Mouse (Mus musculus): ENCODE measurements around the gene Mtg2.

The Mtg2 gene

DNA sequence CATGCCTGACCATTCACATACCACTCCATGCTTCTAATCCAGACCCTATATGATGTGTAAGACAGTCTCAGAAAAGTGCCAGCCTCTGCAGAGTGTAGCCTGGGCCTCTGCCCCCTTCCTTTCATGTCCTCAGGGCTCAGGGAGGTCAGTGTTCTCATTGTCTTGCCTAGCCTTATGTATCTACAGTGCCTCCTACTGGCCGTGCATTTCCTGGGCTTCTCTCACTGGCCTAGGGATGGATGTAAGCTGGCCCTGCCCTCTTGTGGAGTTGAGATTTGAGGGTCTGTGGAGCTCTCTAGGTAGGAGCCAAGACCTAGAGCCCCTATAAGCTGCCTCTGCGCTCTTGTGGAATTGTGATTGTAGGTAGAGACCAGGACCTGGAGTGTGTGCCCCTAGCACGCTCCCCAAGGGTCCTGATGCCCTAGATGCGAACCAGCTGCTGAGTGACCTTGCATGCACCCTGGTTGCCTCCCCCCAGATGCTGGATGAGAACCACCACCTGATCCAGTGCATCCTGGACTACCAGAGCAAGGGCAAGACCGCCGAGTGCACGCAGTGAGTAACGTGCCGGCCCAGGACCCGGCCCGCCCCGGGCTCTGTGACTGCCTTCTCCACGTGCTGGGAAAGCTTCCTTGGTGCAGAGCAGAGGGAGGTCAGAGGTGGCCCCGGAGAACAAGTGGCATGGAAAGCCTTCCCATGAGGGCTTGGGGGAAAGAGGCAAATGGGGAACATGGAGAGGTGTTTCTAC, 18.2 kb upstream of the Mtg2 start:
- in situ Hi-C loops (cut with MboI, MseI), result no loop called here

DNA sequence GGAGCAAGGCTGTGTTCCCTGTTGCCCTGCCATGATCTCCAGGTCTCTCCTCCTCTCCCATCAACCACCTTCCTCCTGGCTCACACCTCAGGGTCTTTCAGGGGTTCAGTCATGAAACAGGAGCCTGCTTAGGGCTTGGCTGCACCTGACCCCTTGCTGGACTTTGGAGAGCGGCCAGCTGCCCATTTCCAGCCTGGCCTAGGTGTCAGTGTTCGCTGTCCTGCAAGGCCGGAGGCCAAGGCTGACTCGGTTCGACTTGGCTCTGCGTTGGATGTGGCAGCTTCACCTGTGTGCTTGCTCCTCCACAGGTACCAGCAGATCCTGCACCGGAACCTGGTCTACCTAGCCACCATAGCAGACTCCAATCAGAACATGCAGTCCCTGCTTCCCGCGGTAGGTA, 17.4 kb upstream of the Mtg2 start:
- in situ Hi-C loops (cut with MboI, MseI), result no loop called here

DNA sequence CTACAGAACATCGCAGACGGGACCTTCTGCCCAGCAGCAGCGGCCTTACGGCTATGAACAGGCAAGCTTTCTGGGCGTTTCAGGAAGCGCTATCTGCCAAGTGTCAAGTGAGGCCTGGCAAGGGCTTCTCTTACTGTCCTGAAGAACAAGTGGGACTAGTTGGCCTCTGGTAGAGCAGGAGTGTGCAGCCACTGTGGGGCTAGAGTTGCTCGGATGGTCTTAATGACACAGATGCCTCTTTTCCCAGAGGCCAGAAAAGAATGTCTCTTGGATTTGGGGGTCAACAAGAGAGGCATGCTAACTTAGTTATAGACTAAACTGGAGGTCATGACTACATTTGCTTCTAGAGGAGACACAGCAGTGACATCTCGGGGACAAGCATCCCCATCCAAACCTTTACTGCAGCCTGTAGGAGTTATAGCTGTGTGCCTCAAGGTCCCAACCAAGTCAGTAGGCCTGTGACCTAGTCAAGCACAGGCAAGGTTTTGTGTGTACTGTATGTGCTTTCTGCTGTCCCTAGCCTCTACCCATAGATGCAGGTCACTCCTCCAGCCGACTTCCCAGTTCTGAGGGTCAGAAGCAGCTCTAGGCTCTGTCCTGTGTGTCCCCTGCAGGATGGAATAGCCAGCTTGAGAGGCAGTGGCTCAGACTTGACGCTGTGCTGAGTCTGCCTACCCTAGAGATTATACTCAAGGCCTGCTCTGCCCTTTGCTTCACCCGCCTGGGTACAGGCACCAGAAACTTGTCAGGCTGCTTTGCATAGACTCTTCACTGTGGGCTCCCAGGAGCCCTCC, 6.9 kb upstream of the Mtg2 start:
- in situ Hi-C loops (cut with MboI, MseI), result no loop called here

DNA sequence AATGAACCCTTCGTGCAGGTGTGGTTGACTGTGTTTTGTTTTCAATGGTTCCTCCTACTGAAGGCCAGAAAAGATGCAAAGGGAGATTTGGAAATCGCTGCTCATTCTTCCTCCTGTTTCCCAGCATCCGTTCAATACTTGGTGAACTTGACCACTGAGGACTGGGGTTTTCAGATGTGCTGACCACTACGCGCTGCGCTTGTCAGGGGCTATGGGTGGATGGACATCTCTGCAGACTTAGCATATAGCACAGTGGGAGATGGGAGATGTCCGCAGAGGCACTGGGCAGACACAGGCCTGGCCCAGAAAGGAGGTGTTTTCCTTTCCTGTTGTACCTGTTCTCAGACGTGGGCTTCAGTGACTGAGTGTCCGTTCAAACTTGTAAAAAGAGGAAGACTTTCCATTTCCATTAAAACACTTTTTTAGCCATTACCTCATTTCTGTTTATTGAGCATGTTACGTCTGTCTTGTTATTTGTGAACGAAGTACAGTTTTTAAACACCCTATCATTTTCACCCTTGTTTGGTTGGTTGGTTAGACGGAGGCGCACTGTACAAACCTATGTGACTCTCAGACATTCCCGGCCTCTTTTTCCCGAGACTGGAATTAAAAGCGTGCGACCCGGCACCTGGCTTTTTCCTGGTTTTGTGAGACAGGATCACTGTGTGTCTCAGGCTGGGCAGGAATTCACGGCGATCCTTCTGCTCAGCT, 463 bp upstream of the Mtg2 start:
- in situ Hi-C loops (cut with MboI, MseI), result no loop called here

DNA sequence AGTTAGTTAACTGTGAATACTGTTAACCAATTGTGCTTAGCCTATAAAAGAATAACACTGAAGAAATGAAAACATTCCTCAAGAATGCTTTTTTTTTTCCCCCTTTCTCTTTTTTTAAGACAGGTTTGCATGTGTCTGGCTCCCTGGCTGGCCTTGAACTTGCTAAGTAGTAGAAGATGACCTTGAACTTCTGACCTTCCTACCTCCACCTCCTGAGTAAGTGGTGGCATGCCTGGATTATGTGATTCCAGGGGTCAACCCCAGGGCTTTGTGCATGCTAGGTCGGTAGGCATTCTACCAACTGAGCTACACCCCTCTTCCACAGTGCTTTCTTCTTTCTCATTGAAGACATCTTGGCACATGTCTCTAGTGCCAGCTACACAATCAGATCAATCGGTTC, 1.3 kb downstream of the Mtg2 start:
- in situ Hi-C loops (cut with MboI, MseI), result no loop called here

DNA sequence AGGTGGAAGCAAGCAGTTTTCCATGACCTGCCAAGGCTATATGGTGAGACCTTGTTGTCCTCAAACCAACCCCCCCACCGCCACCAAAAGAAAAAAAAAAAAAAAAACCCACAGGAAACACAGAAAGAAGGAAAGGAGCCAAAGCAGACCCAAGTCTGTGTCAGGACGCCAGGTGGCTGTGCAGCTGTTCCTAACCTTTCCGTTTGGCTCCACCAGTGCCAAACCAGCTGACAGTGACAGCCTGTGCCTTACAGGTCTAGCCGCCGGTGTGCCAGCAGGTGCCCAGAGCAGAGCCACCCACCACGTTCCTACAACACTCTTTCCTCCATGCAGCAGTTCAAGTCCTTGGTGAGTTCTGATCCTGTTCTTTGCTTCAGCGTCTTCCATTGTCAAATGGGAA, 2.5 kb downstream of the Mtg2 start:
- in situ Hi-C loops (cut with MboI, MseI), result no loop called here

DNA sequence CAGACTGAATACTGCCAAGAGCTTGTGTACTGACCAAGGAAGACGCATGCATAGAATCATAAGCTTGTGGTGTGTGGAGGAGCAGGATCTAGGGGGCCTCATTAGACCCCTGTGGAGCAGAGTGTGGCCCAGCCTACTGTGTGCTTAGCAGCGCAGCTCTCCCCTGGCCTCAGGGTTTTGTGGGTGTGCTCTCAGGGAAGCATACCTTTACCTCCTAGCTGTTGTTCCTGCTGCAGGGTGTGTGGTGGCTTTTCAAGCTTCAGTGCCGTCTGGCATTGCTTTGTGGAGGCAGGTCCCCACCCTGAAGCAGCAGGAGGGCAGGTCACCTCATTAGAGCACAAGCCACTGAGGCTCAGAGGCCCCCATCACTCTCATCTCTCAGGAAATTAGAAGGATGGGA, 7.2 kb downstream of the Mtg2 start:
- in situ Hi-C loops (cut with MboI, MseI), result no loop called here

DNA sequence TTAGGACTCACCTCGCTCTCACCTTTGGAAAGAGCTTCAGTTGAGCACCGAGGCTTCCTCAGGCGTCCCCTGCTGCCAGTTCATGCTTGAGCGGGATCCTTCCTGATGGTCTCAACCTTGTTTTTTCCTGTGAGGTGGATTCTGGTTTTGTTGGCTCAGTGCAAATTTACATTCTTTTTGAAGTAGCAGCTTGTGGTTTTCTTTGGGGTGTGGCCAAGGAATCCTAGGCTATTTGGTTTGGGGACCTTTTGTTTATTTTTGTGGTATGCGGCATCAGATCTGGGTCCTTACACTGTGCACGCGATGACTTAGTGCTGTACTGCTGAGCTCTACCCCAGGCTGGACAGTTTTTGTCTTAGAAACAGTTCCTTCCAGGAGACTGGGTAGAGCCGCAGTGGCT, 10.3 kb downstream of the Mtg2 start:
- in situ Hi-C loops (cut with MboI, MseI), result no loop called here

DNA sequence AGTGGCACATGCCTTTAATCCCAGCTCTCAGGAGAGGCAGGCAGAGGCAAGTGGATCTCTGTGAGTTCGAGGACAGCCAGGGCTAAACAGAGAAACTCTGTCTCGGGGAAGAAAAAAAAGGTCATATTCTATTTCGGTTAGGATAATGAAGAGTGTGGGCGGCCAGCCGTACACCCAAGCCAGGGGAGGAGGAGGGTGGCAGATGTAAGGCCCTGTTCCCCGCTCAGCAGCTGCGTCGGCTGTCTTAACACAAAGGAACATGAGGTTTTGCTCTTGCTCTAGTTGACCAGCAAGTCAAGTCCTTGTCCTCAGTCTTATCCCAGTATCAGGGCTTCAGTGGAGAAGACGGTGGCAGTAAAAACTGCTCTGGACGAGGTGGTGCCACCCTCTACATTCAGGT, 12.7 kb downstream of the Mtg2 start:
- in situ Hi-C loops (cut with MboI, MseI), result no loop called here

DNA sequence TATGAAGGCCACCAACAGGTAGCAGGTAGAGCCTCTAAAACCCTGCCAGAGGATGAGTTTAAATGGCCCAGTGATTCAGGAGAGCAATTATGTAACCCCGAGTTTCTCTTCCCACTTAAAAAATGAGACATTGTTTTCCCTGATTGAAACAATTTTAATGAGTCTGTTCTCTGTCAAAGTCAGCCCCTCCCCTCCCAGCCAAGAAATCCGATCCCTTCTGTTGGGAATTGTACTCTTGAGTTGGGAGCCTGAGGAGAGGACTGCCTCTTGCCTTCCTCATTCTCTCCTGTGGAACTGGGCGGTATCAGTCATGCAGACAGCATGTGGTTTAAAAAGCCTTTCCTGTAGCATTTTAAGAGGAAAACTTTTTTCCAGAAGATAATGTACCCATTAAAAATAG, 14.2 kb downstream of the Mtg2 start:
- in situ Hi-C loops (cut with MboI, MseI), result no loop called here

DNA sequence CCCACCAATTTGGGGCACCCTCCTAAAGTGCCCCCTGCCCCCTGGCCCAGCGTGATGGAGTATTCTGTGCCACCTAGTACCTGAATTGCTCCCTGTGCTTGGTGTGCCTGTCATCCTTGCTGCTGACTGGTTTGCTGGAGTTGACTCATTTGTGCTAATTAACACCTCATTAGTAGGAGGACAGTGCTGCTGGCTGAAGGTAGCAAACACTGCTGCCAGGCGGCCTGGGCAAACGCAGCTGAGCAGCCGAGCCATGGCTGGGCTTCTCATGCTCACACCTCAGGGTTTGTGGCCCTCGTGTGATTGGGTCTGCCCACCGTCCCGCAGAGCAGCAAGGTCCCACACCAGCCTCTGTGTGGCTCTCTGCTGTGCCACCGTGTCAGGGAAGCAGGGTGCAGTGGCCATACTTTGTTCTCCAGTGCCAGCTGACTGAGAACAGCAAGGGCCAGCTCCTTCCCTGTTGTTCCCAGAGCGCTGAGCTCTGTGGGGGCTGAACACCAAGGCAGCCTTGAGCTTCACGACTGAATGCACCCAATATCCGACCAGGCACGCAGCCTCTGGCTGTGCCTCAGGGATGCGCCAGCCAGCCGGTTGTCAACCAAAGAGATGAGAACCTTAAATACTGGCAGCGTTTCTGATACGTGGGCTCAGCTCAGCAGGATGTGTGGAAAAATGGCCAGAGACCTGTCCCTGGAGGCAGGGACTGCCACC, 15.7 kb downstream of the Mtg2 start:
- in situ Hi-C loops (cut with MboI, MseI), result no loop called here

DNA sequence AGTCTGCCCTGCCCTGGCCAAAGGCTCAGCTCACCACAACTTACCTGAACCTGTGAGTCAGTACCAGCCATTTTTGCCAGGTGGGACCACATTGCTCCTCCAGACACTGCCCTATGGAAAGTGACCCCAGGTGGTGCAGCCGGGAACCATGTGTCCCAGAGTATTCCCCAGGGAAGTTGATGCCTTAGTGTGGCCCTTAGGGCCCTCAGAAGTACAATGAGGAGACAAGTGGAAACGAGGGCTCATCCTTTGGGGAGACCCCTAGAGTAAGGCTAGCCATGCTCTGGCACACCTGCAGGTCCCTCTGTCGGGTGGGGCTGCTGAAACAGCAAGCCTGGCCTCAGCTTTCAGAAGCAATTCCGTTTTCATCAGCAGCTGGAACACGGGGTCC, 16.2 kb downstream of the Mtg2 start:
- in situ Hi-C loops (cut with MboI, MseI), result no loop called here

DNA sequence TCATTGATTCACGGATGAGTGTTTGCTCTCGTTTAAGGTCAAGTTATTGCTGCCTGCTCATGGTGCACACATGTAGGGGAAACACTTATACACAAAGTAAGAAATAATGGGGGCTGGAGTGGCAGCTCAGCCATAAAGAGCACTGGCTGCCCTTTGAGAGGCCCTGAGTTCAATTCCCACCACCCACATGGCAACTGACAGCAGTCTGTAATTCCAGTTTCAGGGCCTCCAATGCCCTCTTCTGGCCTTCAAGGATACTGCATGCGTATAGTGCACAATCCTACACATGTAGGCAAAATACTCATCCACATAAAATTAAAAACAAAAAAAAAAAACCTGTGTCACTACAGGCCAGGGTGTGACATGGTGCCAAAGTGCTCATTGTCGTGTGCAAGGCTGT, 17.1 kb downstream of the Mtg2 start:
- in situ Hi-C loops (cut with MboI, MseI), result no loop called here

DNA sequence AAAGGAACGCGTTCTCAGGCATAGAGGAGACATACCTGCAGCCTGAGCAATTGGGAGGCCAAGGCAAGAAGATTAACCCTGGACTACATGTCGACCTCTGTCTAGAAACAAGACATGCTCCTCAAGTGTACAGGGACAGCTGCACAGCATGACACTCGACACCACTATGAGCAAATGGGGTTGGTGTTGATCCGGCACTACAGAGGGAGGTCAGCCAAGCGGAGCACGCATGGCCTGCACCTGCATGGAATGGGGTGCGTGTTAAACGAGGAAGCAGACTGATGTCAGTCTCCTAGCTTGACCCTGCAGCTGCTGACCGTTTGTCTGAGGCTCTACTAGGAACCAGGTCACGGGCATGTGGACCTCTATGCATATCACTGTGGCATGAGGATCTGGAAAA, 19.9 kb downstream of the Mtg2 start:
- in situ Hi-C loops (cut with MboI, MseI), result no loop called here

DNA sequence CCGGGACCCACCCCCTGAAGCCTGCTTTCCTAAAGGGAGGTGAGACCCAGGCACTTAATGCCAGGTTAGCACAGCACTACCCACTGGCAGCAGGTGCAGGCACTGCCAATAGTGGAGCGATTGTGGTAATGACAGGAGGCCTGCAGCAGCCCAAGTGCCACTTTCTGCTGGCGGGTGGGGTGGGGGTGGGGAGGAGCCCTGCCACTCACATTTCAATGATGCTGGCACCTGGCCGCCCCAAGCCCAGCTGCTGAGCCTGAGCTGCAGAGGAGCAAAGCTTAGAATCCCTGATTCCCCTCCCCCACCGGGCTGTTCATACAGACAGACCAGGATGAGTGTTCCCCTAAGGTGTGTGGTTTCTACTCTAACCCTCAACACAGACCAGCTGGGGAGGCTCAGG, 25.3 kb downstream of the Mtg2 start:
- in situ Hi-C loops (cut with MboI, MseI), result no loop called here

DNA sequence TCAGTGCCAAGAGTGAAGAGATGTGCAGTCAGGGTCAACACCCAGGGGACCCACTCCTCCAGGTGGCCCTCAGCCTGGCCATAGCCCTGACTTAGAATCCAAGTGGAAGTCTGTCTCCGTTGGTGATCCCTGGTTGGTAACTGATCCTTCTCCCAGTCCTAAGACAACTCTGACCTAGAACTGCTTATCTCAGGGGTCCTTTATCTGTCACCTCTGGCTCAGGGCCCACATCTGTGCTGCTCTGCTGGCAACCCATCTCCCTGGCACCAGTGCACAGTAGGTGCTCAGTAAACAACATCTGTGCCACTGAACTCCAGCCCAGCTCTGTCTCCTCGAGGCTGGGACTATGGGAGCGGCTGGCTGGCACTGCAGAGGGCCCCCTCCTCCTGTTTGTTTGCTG, 27.2 kb downstream of the Mtg2 start:
- in situ Hi-C loops (cut with MboI, MseI), result no loop called here

DNA sequence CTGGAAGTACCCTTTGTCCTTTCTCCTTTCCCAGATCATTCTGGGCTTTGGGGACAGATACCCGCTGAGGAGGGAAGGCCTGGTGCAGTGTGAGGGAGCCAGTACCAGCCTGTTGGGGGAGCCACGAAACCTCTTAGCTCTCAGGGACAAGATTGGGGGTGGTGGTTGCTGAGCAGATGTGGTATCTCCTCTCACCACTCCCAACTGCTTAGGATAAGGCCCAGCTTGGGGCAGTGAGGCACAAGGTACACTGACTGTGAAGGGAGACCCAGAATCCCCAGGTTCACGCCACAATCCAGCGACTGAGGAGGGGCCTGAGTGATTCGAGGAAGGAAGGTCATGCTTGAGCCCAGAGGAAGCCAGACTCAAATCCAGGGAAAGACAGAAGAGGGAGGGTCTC, 27.8 kb downstream of the Mtg2 start:
- in situ Hi-C loops (cut with MboI, MseI), result no loop called here

DNA sequence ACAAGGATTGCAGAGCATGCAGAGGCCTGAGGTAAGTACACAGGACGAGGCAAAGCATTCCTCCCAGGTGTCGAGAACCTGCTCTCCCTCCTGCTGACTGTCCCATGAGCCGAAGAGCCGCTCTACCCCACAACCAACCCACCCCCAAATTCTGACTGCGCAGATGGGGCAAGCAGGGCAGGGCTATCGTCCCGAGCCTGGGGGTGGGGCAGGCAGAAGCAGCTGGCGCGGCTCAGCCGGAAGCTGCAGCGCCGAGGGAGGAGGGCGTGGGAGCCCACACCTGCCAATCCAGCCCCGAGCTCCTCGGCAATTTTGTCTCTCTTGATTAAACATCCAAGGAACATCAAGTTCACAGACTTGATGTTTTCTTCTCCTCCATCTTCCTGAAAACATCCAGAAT, 29.1 kb downstream of the Mtg2 start:
- in situ Hi-C loops (cut with MboI, MseI), result no loop called here

DNA sequence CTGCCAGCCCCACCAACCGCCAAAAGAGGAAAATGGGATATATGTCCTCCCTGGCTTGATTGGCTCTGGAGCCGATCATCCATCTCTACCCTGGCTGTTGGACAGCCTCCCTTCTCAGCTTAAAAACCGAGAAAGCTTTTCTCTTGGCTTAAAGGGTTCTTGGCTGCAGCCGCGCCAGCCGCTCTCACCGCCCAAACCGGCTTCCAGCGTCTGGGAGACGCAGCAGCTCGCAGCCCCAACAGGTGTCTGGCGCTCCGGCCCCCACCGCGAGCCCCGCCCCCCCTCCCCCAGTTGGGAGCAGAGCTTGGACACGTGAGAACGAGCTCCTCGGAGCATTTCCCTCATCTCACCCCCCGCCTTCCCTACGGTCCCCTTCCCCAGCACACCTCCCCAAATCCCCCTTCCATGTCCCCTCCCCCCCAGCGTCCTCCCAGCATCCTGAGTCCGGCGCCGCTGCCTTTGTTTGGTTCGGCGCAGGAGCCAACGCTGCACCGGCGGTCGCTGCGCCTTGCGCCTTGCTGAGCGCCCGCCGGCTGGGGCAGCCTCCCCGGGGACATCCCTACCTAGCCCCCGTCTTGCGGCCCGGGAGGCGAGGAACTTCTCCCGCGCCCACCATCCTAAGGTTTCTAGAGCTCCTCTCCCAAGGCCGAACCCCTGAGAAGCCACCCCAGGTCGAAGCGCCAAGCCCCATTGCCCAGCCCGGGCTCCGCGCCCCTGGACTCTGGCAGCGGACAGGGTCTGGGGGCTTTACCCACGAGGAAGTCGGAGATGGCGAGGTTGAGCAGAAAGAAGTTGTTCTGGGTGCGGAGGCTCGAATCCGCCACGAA, 33.0 kb downstream of the Mtg2 start:
- in situ Hi-C loops (cut with MboI, MseI), result no loop called here

DNA sequence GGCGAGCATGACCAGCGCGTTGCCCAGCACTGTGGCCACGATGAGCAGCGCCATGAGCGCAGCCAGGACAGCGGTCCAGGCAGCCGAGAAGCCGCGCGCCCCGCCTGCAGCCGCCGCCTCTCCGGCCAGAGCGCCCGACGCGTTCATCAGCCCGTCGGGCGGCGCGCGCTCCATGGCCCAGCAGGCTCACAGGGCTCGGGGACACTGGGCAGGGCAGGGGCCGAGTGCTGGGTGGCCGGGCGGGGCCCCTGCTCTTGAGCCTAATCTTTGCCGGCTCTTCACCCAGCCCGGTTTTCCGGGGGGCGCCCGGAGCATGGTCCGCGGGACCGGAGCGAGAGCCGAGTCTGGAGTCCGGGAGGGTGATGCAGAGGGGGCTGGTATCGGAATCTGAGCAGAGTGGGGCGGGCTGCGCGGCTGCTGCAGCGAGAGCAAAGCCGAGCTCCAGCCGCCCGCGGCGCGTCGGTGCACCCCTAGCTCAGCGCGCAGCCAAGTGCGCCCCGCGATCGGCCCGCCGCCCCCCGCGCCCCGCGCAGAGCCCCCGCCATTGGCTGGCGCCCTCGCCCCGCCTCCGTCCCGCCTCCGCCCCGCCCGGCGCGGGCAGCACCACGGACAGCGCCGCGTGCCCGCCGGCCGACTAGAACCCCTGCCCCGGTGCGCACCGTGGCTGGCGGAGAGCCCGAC, 33.7 kb downstream of the Mtg2 start, which contains the start of gene Hrh3:
Hrh3 (minus strand) TSS at position 511 of the 681 bp plus-strand sequence.
- in situ Hi-C loops (cut with MboI, MseI), result no loop called here

All from regulatory T cell (primary cell).